Comparison of ENCODE assay signal across 8 mouse cellular contexts in genomic region chr16:18248433-18249363, GRCm38 (mm10). TPM values are rescaled to one million over a fixed set of nuclear protein-coding genes. Genes with fewer than 3 reads are reported as not detected.
DNase-seq lines count a peak whose midpoint lies in the region; ATAC-seq and TF ChIP-seq lines count a peak whose summit lies in the region.

Trmt2a (plus strand) TSS chr16:18248679.
Ranbp1 (minus strand) TSS chr16:18248732.

- H3K27ac ChIP-seq in ES-E14 (ENCODE audit: insufficient read depth, low read depth, low read length, poor library complexity, severe bottlenecking) = peak within 1 kb of the TSS; percentile 86
- H3K27ac ChIP-seq in forebrain, embryonic 15.5 days (replicated peaks) = peak within 1 kb of the TSS; percentile 90

- intact Hi-C loops in heart, postnatal 25 days (cut with DNase I) = no loop called here

- TF ChIP-seq CTCF in lung, adult 2 months (IDR thresholded peaks at IDR 0.05; ENCODE audit: insufficient read depth, low read length) = no peak

- ATAC-seq in forebrain, embryonic 15.5 days (replicated peaks) = peak; percentile 96
- peak; percentile 90 for ATAC-seq in neutrophil, adult 5-6 weeks (ENCODE audit: extremely low read depth, insufficient number of reproducible peaks, low FRiP score, poor library complexity, severe bottlenecking)

- in situ Hi-C loops in ES-E14 (cut with MboI; ENCODE audit: low sequenced_read_pairs in 2 of 2, unreplicated experiment in 2 of 2) = no loop called here

- DNase-seq in ES-E14 (ENCODE audit: low read depth, low spot score) = peak; percentile 97
- peak; percentile 99 for DNase-seq in cerebellum, adult 11-12 months
- DNase-seq in heart, postnatal 25 days (ENCODE audit: low spot score) = peak; percentile 97
- DNase-seq in layer of hippocampus, adult 18-20 months (ENCODE audit: low spot score in 2 of 2) = peak; percentile 98 to 99
- DNase-seq in lung, adult 2 months = peak; percentile 98
- peak; percentile 95 to 97 for DNase-seq in thymus, adult 18-20 months

- H3K36me3 ChIP-seq in ES-E14 (ENCODE audit: control insufficient read depth, insufficient read depth, low read length, poor library complexity, severe bottlenecking) = peaks cover 50% of the 10 kb centered on the region
- H3K36me3 ChIP-seq in forebrain, embryonic 15.5 days = peaks cover 63% of the 10 kb centered on the region

- peak within 1 kb of the TSS; percentile 84 for H3K4me2 ChIP-seq in forebrain, embryonic 15.5 days (replicated peaks)

- H3K9ac ChIP-seq in ES-E14 (ENCODE audit: insufficient read depth, low read depth, low read length, poor library complexity, severe bottlenecking) = peak within 1 kb of the TSS; percentile 98
- H3K9ac ChIP-seq in forebrain, embryonic 15.5 days (replicated peaks) = peak within 1 kb of the TSS; percentile 74

- peaks cover 3 to 16% of the 10 kb centered on the region in 2 experiments for H3K4me1 ChIP-seq in ES-E14 (ENCODE audit: control insufficient read depth in 2 of 2, insufficient read depth in 2 of 2, low read length in 2 of 2, poor library complexity in 1 of 2)
- peaks cover 36% of the 10 kb centered on the region for H3K4me1 ChIP-seq in forebrain, embryonic 15.5 days
- peaks cover 4% of the 10 kb centered on the region for H3K4me1 ChIP-seq in lung, adult 2 months (ENCODE audit: control insufficient read depth, insufficient read depth, low read length)

- no peaks in the 10 kb centered on the region for H3K9me3 ChIP-seq in ES-E14 (ENCODE audit: control insufficient read depth, insufficient read depth, low read depth, low read length)
- no peaks in the 10 kb centered on the region for H3K9me3 ChIP-seq in forebrain, embryonic 15.5 days

- no peaks in the 10 kb centered on the region for H3K27me3 ChIP-seq in forebrain, embryonic 15.5 days

- WGBS in forebrain, embryonic 15.5 days = under 1% methylated on average over 102 of the region's 102 CpGs
- WGBS in lung, adult 2 months = under 1% methylated on average over 96 of the region's 102 CpGs

- peak; percentile 96 for TF ChIP-seq POLR2A in lung, adult 2 months (IDR thresholded peaks at IDR 0.05; ENCODE audit: borderline replicate concordance, extremely low read depth, low read depth, low read length)

- peak within 1 kb of the TSS; percentile 87 to 90 for H3K4me3 ChIP-seq in ES-E14 (ENCODE audit: insufficient read depth in 1 of 2, low read depth in 1 of 2, low read length in 2 of 2, poor library complexity in 1 of 2, severe bottlenecking in 1 of 2)
- peak within 1 kb of the TSS; percentile 60 for H3K4me3 ChIP-seq in forebrain, embryonic 15.5 days
- peak within 1 kb of the TSS; percentile 97 for H3K4me3 ChIP-seq in lung, adult 2 months (replicated peaks; ENCODE audit: extremely low read depth, low read depth, low read length)

TF ChIP-seq in ES-E14, 5 proteins besides CTCF, POLR2A, EP300 and RAD21:
- TF ChIP-seq ZNF384 (IDR thresholded peaks at IDR 0.05; ENCODE audit: low read depth, low read length) (peak; percentile 80; the same call in 1 of the 2 replicates), HCFC1 (IDR thresholded peaks at IDR 0.05; ENCODE audit: borderline replicate concordance, insufficient read depth, low read length) (peak; percentile 81), CHD2 (IDR thresholded peaks at IDR 0.05; ENCODE audit: low read depth, low read length) (0 out of 2 replicates have a peak, but pooled peaks have one; percentile 50), ZC3H11A (IDR thresholded peaks at IDR 0.05; ENCODE audit: borderline replicate concordance, low read depth, low read length) (no peak)

RNA-seq across cellular contexts. Expression of gene Trmt2a, which starts in this region (rescaled TPM):
- 99.3 and 102 TPM in 2 replicates for total RNA-seq in ES-E14 (2012; rRNA removed)
- polyA plus RNA-seq in forebrain, embryonic 15.5 days (2015; fragmentation: Nextera tagmentation; extraction: Ambion mirVana) = 114 and 119 TPM in 2 replicates
- 10 to 100 TPM; 21.5 to 22.5 TPM for total RNA-seq in heart, postnatal 25 days (2021)
- total RNA-seq in layer of hippocampus, adult 18-20 months (2021) = 10 to 100 TPM; 50.7 to 53.0 TPM
- 41.9 and 55.2 TPM in 2 replicates for polyA plus RNA-seq in lung, adult 2 months (2012; rRNA removed)
- 113 and 131 TPM in 2 replicates for total RNA-seq in neutrophil, adult 5-6 weeks (2017)

RNA-seq across cellular contexts. Expression of gene Ranbp1, which starts in this region (rescaled TPM):
- 302 and 410 TPM in 2 replicates for total RNA-seq in ES-E14 (2012; rRNA removed)
- polyA plus RNA-seq in forebrain, embryonic 15.5 days (2015; fragmentation: Nextera tagmentation; extraction: Ambion mirVana) = 441 and 464 TPM in 2 replicates
- 10 to 100 TPM; 42.7 to 43.0 TPM for total RNA-seq in heart, postnatal 25 days (2021)
- 10 to 100 TPM; 88.9 to 95.6 TPM for total RNA-seq in layer of hippocampus, adult 18-20 months (2021)
- 31.5 and 34.8 TPM in 2 replicates for polyA plus RNA-seq in lung, adult 2 months (2012; rRNA removed)
- 56.7 and 62.2 TPM in 2 replicates for total RNA-seq in neutrophil, adult 5-6 weeks (2017)

Comparison
In these comparisons a context has a peak if more than half of its experiments do, and no peak if none do; other contexts are left out.
1. Peak in every context shown above with its lines: DNase-seq, ATAC-seq, H3K4me3 ChIP-seq and H3K27ac ChIP-seq.
2. RNA of gene Ranbp1 (polyA plus RNA-seq): 441 to 464 TPM in forebrain, embryonic 15.5 days; 31.5 to 34.8 TPM in lung, adult 2 months; every median in the first group is over 10 times any median in the second.